Mouse (Mus musculus) megakaryocyte, embryonic 14.5 days (primary cell): ENCODE measurements around the gene Robo1.

ENCODE experiments used
- FLI1 ChIP-seq: IDR thresholded peaks from 2 replicates; pipeline ENCODE4 v1.6.1; 2012; ENCODE audit warnings: low read length, inconsistent platforms, mixed read lengths
- GATA1 ChIP-seq: IDR thresholded peaks from 3 replicates; pipeline ENCODE4 v1.6.1; 2012; ENCODE audit warnings: mixed read lengths, low read length, inconsistent platforms, borderline replicate concordance

GRCm38 (mm10) chr16:72874934-72875732 lies 567.0 kb downstream of the Robo1 start:
- TF ChIP-seq FLI1, result no peak
- TF ChIP-seq GATA1, result no peak
